Mouse (Mus musculus) intestine, embryonic 16.5 days (tissue): ENCODE results near the gene Klhl26. TPM values are rescaled to one million over a fixed set of nuclear protein-coding genes. Genes with fewer than 3 reads are reported as not detected.

Experiments used
- ATAC-seq: fragments of 200-750 bp; cut with Nextera tagmentation; 2 replicates; pipeline ENCODE4 v1.8.0; 2017; ENCODE audit warnings: moderate TSS enrichment, moderate library complexity
- H3K27ac ChIP-seq: fragments of 300-500 bp; sonication (generic); 2 replicates; pipeline ENCODE4 v1.5.1; 2014; ENCODE audit warnings: mild to moderate bottlenecking, low read length
- H3K27me3 ChIP-seq: fragments of 300-500 bp; sonication (generic); replicated peaks from 2 replicates; pipeline ENCODE4 v1.6.1; 2014; ENCODE audit warnings: low read length, control low read depth, mixed read lengths; ENCODE audit not compliant: control insufficient read depth, insufficient read depth
- H3K36me3 ChIP-seq: fragments of 300-500 bp; sonication (generic); 2 replicates; pipeline ENCODE4 v1.6.1; 2014; ENCODE audit warnings: low read length, control low read depth; ENCODE audit not compliant: control insufficient read depth, insufficient read depth
- H3K4me1 ChIP-seq: fragments of 300-500 bp; sonication (generic); 2 replicates; pipeline ENCODE4 v1.6.1; 2014; ENCODE audit warnings: low read length, control low read depth, mixed read lengths; ENCODE audit not compliant: control insufficient read depth, insufficient read depth
- H3K4me2 ChIP-seq: fragments of 300-500 bp; sonication (generic); 2 replicates; pipeline ENCODE4 v1.6.1; 2014; ENCODE audit warnings: low read depth, low read length, control low read depth
- H3K4me3 ChIP-seq: fragments of 300-500 bp; sonication (generic); 2 replicates; pipeline ENCODE4 v1.5.1; 2014; ENCODE audit warnings: mild to moderate bottlenecking, low read length
- H3K9ac ChIP-seq: fragments of 300-500 bp; sonication (generic); 2 replicates; pipeline ENCODE4 v1.6.1; 2014; ENCODE audit warnings: low read depth, low read length
- H3K9me3 ChIP-seq: fragments of 300-500 bp; sonication (generic); 2 replicates; pipeline ENCODE4 v1.6.1; 2016; ENCODE audit warnings: low read length, control low read depth; ENCODE audit not compliant: control insufficient read depth
- WGBS: fragments of 180-500 bp; shearing (Covaris S2); extraction: QIAGEN DNeasy Blood & Tissue Kit; methylation state at CpG from one replicate; pipeline ENCODE4 v1.1.7; 2014; 5-methylcytosine and 5-hydroxymethylcytosine counted together
- polyA plus RNA-seq: library from polyadenylated mRNA; unstranded; fragments of >200 nt; fragmentation: Nextera tagmentation; extraction: Ambion mirVana; gene quantifications from 2 replicates; pipeline ENCODE4 v1.2.1, GENCODE M21; 2015

Gene Klhl26
- polyA plus RNA-seq, 1 experiment from 2014 or later: 21.5 TPM

- peaks cover 7% of the 10 kb centered on the region for H3K36me3 ChIP-seq
- WGBS: 16% methylated on average over 46 of the region's 46 CpGs
- H3K9ac ChIP-seq: 0 out of 2 replicates have a peak overlapping the region, but pooled peaks have one; percentile 2
- peaks cover 32% of the 10 kb centered on the region for H3K4me1 ChIP-seq
- H3K27me3 ChIP-seq: peaks cover 46% of the 10 kb centered on the region
- no peaks in the 10 kb centered on the region for H3K9me3 ChIP-seq
- peak; percentile 9; the same call in 1 of the 2 replicates for ATAC-seq
- no peak overlapping the region for H3K4me2 ChIP-seq
- no peak overlapping the region for H3K27ac ChIP-seq
- H3K4me3 ChIP-seq: no peak overlapping the region
Measured at GRCm38 (mm10) chr8:70503062-70503750, 26.4 kb upstream of the Klhl26 start.

- H3K27me3 ChIP-seq: peaks cover 51% of the 10 kb centered on the region
Measured at GRCm38 (mm10) chr8:70502540-70502939, 25.8 kb upstream of the Klhl26 start.

GRCm38 (mm10) chr8:70501820-70502529, 25.2 kb upstream of the Klhl26 start:
- H3K4me2 ChIP-seq: peak overlapping the region; percentile 28; the same call in 1 of the 2 replicates
- H3K9ac ChIP-seq: peak overlapping the region; percentile 15; the same call in 1 of the 2 replicates
- H3K27ac ChIP-seq: no peak overlapping the region
- no peak for ATAC-seq
- no peaks in the 10 kb centered on the region for H3K9me3 ChIP-seq
- H3K27me3 ChIP-seq: peaks cover 57% of the 10 kb centered on the region
- H3K4me1 ChIP-seq: peaks cover 32% of the 10 kb centered on the region
- H3K36me3 ChIP-seq: no peaks in the 10 kb centered on the region
- no peak overlapping the region for H3K4me3 ChIP-seq
- WGBS: 16% methylated on average over 23 of the region's 23 CpGs

More at GRCm38 (mm10) chr8:70502540-70502939, 25.8 kb upstream of the Klhl26 start:
- peaks cover 32% of the 10 kb centered on the region for H3K4me1 ChIP-seq
- H3K27ac ChIP-seq: no peak overlapping the region
- 34% methylated on average over 12 of the region's 12 CpGs for WGBS
- peaks cover 1% of the 10 kb centered on the region; the same call in 1 of the 2 replicates for H3K36me3 ChIP-seq
- H3K4me3 ChIP-seq: no peak overlapping the region
- no peak for ATAC-seq
- no peaks in the 10 kb centered on the region for H3K9me3 ChIP-seq
- H3K4me2 ChIP-seq: peak overlapping the region; percentile 28; the same call in 1 of the 2 replicates
- H3K9ac ChIP-seq: peak overlapping the region; percentile 15; the same call in 1 of the 2 replicates

GRCm38 (mm10) chr8:70500386-70501301, 23.9 kb upstream of the Klhl26 start:
- H3K9me3 ChIP-seq: no peaks in the 10 kb centered on the region
- peak; percentile 26 for ATAC-seq
- H3K9ac ChIP-seq: no peak overlapping the region
- H3K4me3 ChIP-seq: peak overlapping the region; percentile 30
- 9% methylated on average over 39 of the region's 39 CpGs for WGBS
- H3K27ac ChIP-seq: no peak overlapping the region
- H3K4me1 ChIP-seq: peaks cover 26% of the 10 kb centered on the region
- H3K4me2 ChIP-seq: peak overlapping the region; percentile 41
- no peaks in the 10 kb centered on the region for H3K36me3 ChIP-seq
- peaks cover 70% of the 10 kb centered on the region for H3K27me3 ChIP-seq

- Histone ChIP-seq H3K9me3 (no peaks in the 10 kb centered on the region), H3K36me3 (no peaks in the 10 kb centered on the region), H3K4me3 (no peak overlapping the region), H3K9ac (no peak overlapping the region), H3K4me2 (no peak overlapping the region), H3K4me1 (peaks cover 25% of the 10 kb centered on the region), H3K27me3 (peaks cover 93% of the 10 kb centered on the region), H3K27ac (no peak overlapping the region)
- WGBS: 11% methylated on average over 12 of the region's 12 CpGs
- ATAC-seq: no peak
Measured at GRCm38 (mm10) chr8:70495771-70496062, 18.9 kb upstream of the Klhl26 start.

- no peaks in the 10 kb centered on the region for H3K36me3 ChIP-seq
- peaks cover 94% of the 10 kb centered on the region for H3K27me3 ChIP-seq
- no peak for ATAC-seq
- no peak overlapping the region for H3K4me2 ChIP-seq
- no peak overlapping the region for H3K27ac ChIP-seq
- 7% methylated on average over 21 of the region's 21 CpGs for WGBS
- no peaks in the 10 kb centered on the region for H3K9me3 ChIP-seq
- H3K9ac ChIP-seq: no peak overlapping the region
- H3K4me3 ChIP-seq: no peak overlapping the region
- peaks cover 20% of the 10 kb centered on the region for H3K4me1 ChIP-seq
Measured at GRCm38 (mm10) chr8:70495001-70495770, 18.4 kb upstream of the Klhl26 start.

GRCm38 (mm10) chr8:70494416-70494945, 17.7 kb upstream of the Klhl26 start:
- Histone ChIP-seq H3K27me3 (peaks cover 97% of the 10 kb centered on the region), H3K36me3 (no peaks in the 10 kb centered on the region), H3K27ac (no peak overlapping the region), H3K4me3 (0 out of 2 replicates have a peak overlapping the region, but pooled peaks have one; percentile 6), H3K9ac (no peak overlapping the region), H3K4me1 (peaks cover 25% of the 10 kb centered on the region), H3K9me3 (no peaks in the 10 kb centered on the region), H3K4me2 (no peak overlapping the region)
- ATAC-seq: no peak
- 3% methylated on average over 28 of the region's 28 CpGs for WGBS

GRCm38 (mm10) chr8:70493692-70494415, 17.1 kb upstream of the Klhl26 start:
- ATAC-seq: no peak
- no peak overlapping the region for H3K4me2 ChIP-seq
- peaks cover 98% of the 10 kb centered on the region for H3K27me3 ChIP-seq
- no peaks in the 10 kb centered on the region for H3K36me3 ChIP-seq
- H3K9me3 ChIP-seq: no peaks in the 10 kb centered on the region
- 1% methylated on average over 47 of the region's 47 CpGs for WGBS
- no peak overlapping the region for H3K27ac ChIP-seq
- H3K4me3 ChIP-seq: no peak overlapping the region
- H3K9ac ChIP-seq: no peak overlapping the region
- H3K4me1 ChIP-seq: peaks cover 30% of the 10 kb centered on the region
